Mouse (Mus musculus) megakaryocyte, embryonic 14.5 days (primary cell): ENCODE measurements around the gene Clba1.
"Not testable (repeated sequence)": the region's sequence is repeated elsewhere in the genome, so short reads cannot be mapped to it uniquely, and the experiment has no call there.

Experiments
- FLI1 ChIP-seq: IDR thresholded peaks from 2 replicates; pipeline ENCODE4 v1.6.1; 2012; ENCODE audit warnings: low read length, inconsistent platforms, mixed read lengths
- GATA1 ChIP-seq: IDR thresholded peaks from 3 replicates; pipeline ENCODE4 v1.6.1; 2012; ENCODE audit warnings: mixed read lengths, low read length, inconsistent platforms, borderline replicate concordance

- TF ChIP-seq GATA1, FLI1: not testable (repeated sequence)
Observed at GRCm38 (mm10) chr12:112842128-112842527, 33.4 kb downstream of the Clba1 start.
